In genomic region chr7:140942341-140942740, GRCm38 (mm10) we compare ENCODE assay signal across 8 mouse cellular contexts. TPM values are rescaled to one million over a fixed set of nuclear protein-coding genes. Genes with fewer than 3 reads are reported as not detected.
DNase-seq lines count a peak whose midpoint lies in the region; ATAC-seq and TF ChIP-seq lines count a peak whose summit lies in the region.

No protein-coding gene starts in this region.

- H3K36me3 ChIP-seq in kidney, embryonic 15.5 days, result peaks cover 28% of the 10 kb centered on the region
- no peaks in the 10 kb centered on the region for H3K36me3 ChIP-seq in hindbrain, postnatal 0 days (ENCODE audit: insufficient read depth, low read length)
- no peaks in the 10 kb centered on the region for H3K36me3 ChIP-seq in midbrain, embryonic 16.5 days (ENCODE audit: control insufficient read depth, insufficient read depth, low read length)

- peak overlapping the region; percentile 95 for H3K27ac ChIP-seq in kidney, embryonic 15.5 days
- peak overlapping the region; percentile 99 for H3K27ac ChIP-seq in brown adipose tissue, adult 24 weeks (replicated peaks; ENCODE audit: low read depth, low read length)
- peak overlapping the region; percentile 59; the same call in 1 of the 2 replicates for H3K27ac ChIP-seq in hindbrain, postnatal 0 days
- no peak overlapping the region for H3K27ac ChIP-seq in midbrain, embryonic 16.5 days (ENCODE audit: low read length)

- intact Hi-C loops in gastrocnemius, postnatal 36 days (cut with DNase I), result no loop called here

- DNase-seq in kidney, adult 11 months, result no peak
- no peak for DNase-seq in hindbrain, postnatal 0 days (ENCODE audit: low spot score)
- DNase-seq in retina, embryonic 14.5 days (ENCODE audit: low spot score), result no peak
- no peak for DNase-seq in left cerebral cortex, adult 11 months (ENCODE audit: low spot score)
- DNase-seq in gastrocnemius, postnatal 36 days, result no peak

- H3K9me3 ChIP-seq in kidney, embryonic 15.5 days (replicated peaks), result no peaks in the 10 kb centered on the region
- H3K9me3 ChIP-seq in hindbrain, postnatal 0 days (ENCODE audit: low read length), result no peaks in the 10 kb centered on the region
- no peaks in the 10 kb centered on the region for H3K9me3 ChIP-seq in midbrain, embryonic 16.5 days (replicated peaks; ENCODE audit: control insufficient read depth, low read length, poor library complexity, severe bottlenecking)

- no peak for TF ChIP-seq CTCF in hindbrain, postnatal 0 days (IDR thresholded peaks at IDR 0.05; ENCODE audit: low read depth)

- H3K4me3 ChIP-seq in kidney, embryonic 15.5 days (replicated peaks), result peak overlapping the region; percentile 62
- peak overlapping the region; percentile 94 for H3K4me3 ChIP-seq in brown adipose tissue, adult 24 weeks (ENCODE audit: insufficient read depth, low read depth, low read length)
- H3K4me3 ChIP-seq in hindbrain, postnatal 0 days (ENCODE audit: low read length), result peak overlapping the region; percentile 29
- H3K4me3 ChIP-seq in midbrain, embryonic 16.5 days (ENCODE audit: low read depth, low read length), result peak overlapping the region; percentile 35; the same call in 1 of the 2 replicates

- 45% methylated on average over 9 of the region's 9 CpGs for WGBS in kidney, embryonic 15.5 days
- WGBS in hindbrain, postnatal 0 days, result 53% methylated on average over 9 of the region's 9 CpGs
- 67% methylated on average over 9 of the region's 9 CpGs for WGBS in midbrain, embryonic 16.5 days

- peaks cover 34% of the 10 kb centered on the region for H3K4me1 ChIP-seq in kidney, embryonic 15.5 days
- peaks cover 26% of the 10 kb centered on the region for H3K4me1 ChIP-seq in brown adipose tissue, adult 24 weeks (ENCODE audit: control insufficient read depth, insufficient read depth, insufficient read length, low read length)
- H3K4me1 ChIP-seq in hindbrain, postnatal 0 days (ENCODE audit: insufficient read depth, low read length), result 0 out of 2 replicates have a peak, but pooled peaks cover 5% of the 10 kb centered on the region
- H3K4me1 ChIP-seq in midbrain, embryonic 16.5 days (ENCODE audit: control insufficient read depth, insufficient read depth, low read length), result no peaks in the 10 kb centered on the region

- peak overlapping the region; percentile 71 for H3K4me2 ChIP-seq in kidney, embryonic 15.5 days
- peak overlapping the region; percentile 48 for H3K4me2 ChIP-seq in hindbrain, postnatal 0 days (ENCODE audit: low read depth, low read length)
- peak overlapping the region; percentile 48 for H3K4me2 ChIP-seq in midbrain, embryonic 16.5 days (ENCODE audit: low read length)

- H3K27me3 ChIP-seq in kidney, embryonic 15.5 days, result 0 out of 2 replicates have a peak, but pooled peaks cover 4% of the 10 kb centered on the region
- H3K27me3 ChIP-seq in hindbrain, postnatal 0 days (ENCODE audit: insufficient read depth, low read length), result no peaks in the 10 kb centered on the region
- H3K27me3 ChIP-seq in midbrain, embryonic 16.5 days (ENCODE audit: control insufficient read depth, insufficient read depth, low read depth, low read length), result no peaks in the 10 kb centered on the region

- peak overlapping the region; percentile 70 for H3K9ac ChIP-seq in kidney, embryonic 15.5 days
- H3K9ac ChIP-seq in hindbrain, postnatal 0 days (replicated peaks; ENCODE audit: low read length), result peak overlapping the region; percentile 44; the same call in 1 of the 2 replicates
- peak overlapping the region; percentile 63; the same call in 1 of the 2 replicates for H3K9ac ChIP-seq in midbrain, embryonic 16.5 days (ENCODE audit: low read depth, low read length)

- no peak for ATAC-seq in kidney, embryonic 15.5 days (replicated peaks; ENCODE audit: low FRiP score)
- ATAC-seq in hindbrain, postnatal 0 days, result no peak
- ATAC-seq in midbrain, embryonic 16.5 days, result no peak

RNA-seq across cellular contexts. Expression of gene Pgghg, which starts 1.1 kb away (rescaled TPM):
- 19.5 and 23.5 TPM in 2 replicates for polyA plus RNA-seq in kidney, embryonic 15.5 days (2015; fragmentation: Nextera tagmentation; extraction: Ambion mirVana)
- polyA plus RNA-seq in brown adipose tissue, adult 24 weeks (2012; ENCODE audit: insufficient read depth, insufficient read length, missing spikeins), result 7.1 and 8.7 TPM in 2 replicates
- total RNA-seq in hindbrain, postnatal 0 days (2014; rRNA removed), result 16.3 and 16.6 TPM in 2 replicates
- polyA plus RNA-seq in hindbrain, postnatal 0 days (2015; fragmentation: Nextera tagmentation; extraction: Ambion mirVana), result 6.7 and 7.5 TPM in 2 replicates
- polyA plus RNA-seq in midbrain, embryonic 16.5 days (2015; fragmentation: Nextera tagmentation; extraction: Ambion mirVana), result 5.4 and 6.3 TPM in 2 replicates
- total RNA-seq in gastrocnemius, postnatal 36 days (2021), result 1 to 10 TPM; 3.6 to 4.6 TPM

RNA-seq across cellular contexts. Expression of gene Ifitm5, which starts 7.8 kb away (rescaled TPM):
- polyA plus RNA-seq in kidney, embryonic 15.5 days (2015; fragmentation: Nextera tagmentation; extraction: Ambion mirVana), result 4.3 and 21.7 TPM in 2 replicates
- polyA plus RNA-seq in brown adipose tissue, adult 24 weeks (2012; ENCODE audit: insufficient read depth, insufficient read length, missing spikeins), result not detected in 2 replicates
- not detected in 2 replicates for total RNA-seq in hindbrain, postnatal 0 days (2014; rRNA removed)
- 0.39 TPM in 1 of 2 replicates, not detected in the other for polyA plus RNA-seq in hindbrain, postnatal 0 days (2015; fragmentation: Nextera tagmentation; extraction: Ambion mirVana)
- 0.29 and 1.3 TPM in 2 replicates for polyA plus RNA-seq in midbrain, embryonic 16.5 days (2015; fragmentation: Nextera tagmentation; extraction: Ambion mirVana)
- total RNA-seq in gastrocnemius, postnatal 36 days (2021), result under 1 TPM in 1 of 2 experiments, not detected in 1; 0.35 TPM

RNA-seq across cellular contexts. Expression of gene Gm45717, which starts 13.4 kb away (rescaled TPM):
- 0.39 TPM in 1 of 2 replicates, not detected in the other for polyA plus RNA-seq in kidney, embryonic 15.5 days (2015; fragmentation: Nextera tagmentation; extraction: Ambion mirVana)
- not detected in 2 replicates for polyA plus RNA-seq in brown adipose tissue, adult 24 weeks (2012; ENCODE audit: insufficient read depth, insufficient read length, missing spikeins)
- total RNA-seq in hindbrain, postnatal 0 days (2014; rRNA removed), result not detected in 2 replicates
- polyA plus RNA-seq in hindbrain, postnatal 0 days (2015; fragmentation: Nextera tagmentation; extraction: Ambion mirVana), result 0.38 TPM in 1 of 2 replicates, not detected in the other
- polyA plus RNA-seq in midbrain, embryonic 16.5 days (2015; fragmentation: Nextera tagmentation; extraction: Ambion mirVana), result not detected in 2 replicates
- not detected for total RNA-seq in gastrocnemius, postnatal 36 days (2021)

RNA-seq across cellular contexts. Expression of gene Ifitm2, which starts 13.4 kb away (rescaled TPM):
- 897 and 954 TPM in 2 replicates for polyA plus RNA-seq in kidney, embryonic 15.5 days (2015; fragmentation: Nextera tagmentation; extraction: Ambion mirVana)
- 194 and 274 TPM in 2 replicates for polyA plus RNA-seq in brown adipose tissue, adult 24 weeks (2012; ENCODE audit: insufficient read depth, insufficient read length, missing spikeins)
- total RNA-seq in hindbrain, postnatal 0 days (2014; rRNA removed), result 79.3 and 82.4 TPM in 2 replicates
- polyA plus RNA-seq in hindbrain, postnatal 0 days (2015; fragmentation: Nextera tagmentation; extraction: Ambion mirVana), result 269 and 281 TPM in 2 replicates
- polyA plus RNA-seq in midbrain, embryonic 16.5 days (2015; fragmentation: Nextera tagmentation; extraction: Ambion mirVana), result 118 and 129 TPM in 2 replicates
- total RNA-seq in gastrocnemius, postnatal 36 days (2021), result 10 to 100 TPM; 50.9 to 51.8 TPM

RNA-seq across cellular contexts. Expression of gene Nlrp6, which starts 21.6 kb away (rescaled TPM):
- 1.1 and 1.2 TPM in 2 replicates for polyA plus RNA-seq in kidney, embryonic 15.5 days (2015; fragmentation: Nextera tagmentation; extraction: Ambion mirVana)
- polyA plus RNA-seq in brown adipose tissue, adult 24 weeks (2012; ENCODE audit: insufficient read depth, insufficient read length, missing spikeins), result not detected in 2 replicates
- total RNA-seq in hindbrain, postnatal 0 days (2014; rRNA removed), result 1.1 and 1.6 TPM in 2 replicates
- polyA plus RNA-seq in hindbrain, postnatal 0 days (2015; fragmentation: Nextera tagmentation; extraction: Ambion mirVana), result 0.61 and 0.78 TPM in 2 replicates
- polyA plus RNA-seq in midbrain, embryonic 16.5 days (2015; fragmentation: Nextera tagmentation; extraction: Ambion mirVana), result 0.58 and 0.81 TPM in 2 replicates
- not detected for total RNA-seq in gastrocnemius, postnatal 36 days (2021)

Comparison
In these comparisons a context has a peak if more than half of its experiments do, and no peak if none do; other contexts are left out.
1. H3K4me3 ChIP-seq: peak in every context shown above with its lines; median percentile 94 in brown adipose tissue, adult 24 weeks; 62 in kidney, embryonic 15.5 days; 35 in midbrain, embryonic 16.5 days; 29 in hindbrain, postnatal 0 days.